Mouse (Mus musculus): ENCODE measurements at regions not wholly inside any gene's neighbourhood (a gene's known extent, or its start where the extent isn't known, plus 50 kb on each side); places are given as distances from the start of the nearest gene placed in this dataset.

DNA sequence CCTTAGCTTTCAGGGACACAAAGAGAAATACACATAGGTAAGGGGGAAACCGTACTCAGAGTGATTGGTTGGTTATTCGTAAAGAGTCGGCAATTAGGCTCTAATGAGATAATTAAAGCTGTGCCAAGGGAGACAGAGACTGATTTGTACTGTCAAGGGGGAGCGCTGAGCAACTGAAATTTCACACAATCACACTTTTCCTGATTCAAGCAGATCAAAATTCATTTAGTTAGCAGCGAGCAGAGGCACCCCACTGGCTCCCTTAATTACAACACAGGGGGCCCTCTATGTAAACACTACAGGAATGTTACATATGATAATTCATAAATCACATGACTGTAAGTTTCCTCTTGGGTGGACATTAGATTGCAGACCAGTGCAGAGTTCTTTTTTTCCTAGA is 180.5 kb downstream of the Phlda1 start:
- no peak for TF ChIP-seq CTCF (IDR thresholded peaks at IDR 0.05; ENCODE audit: extremely low read depth, insufficient read length, insufficient replicate concordance, low read depth, low read length)
- TF ChIP-seq POLR2A (IDR thresholded peaks at IDR 0.05; ENCODE audit: low read depth, low read length): no peak

All from small intestine, adult 2 months (tissue).